8 mouse cellular contexts compared by ENCODE assay signal in genomic region chr6:57691467-57692261, GRCm38 (mm10). TPM values are rescaled to one million over a fixed set of nuclear protein-coding genes. Genes with fewer than 3 reads are reported as not detected.
DNase-seq lines count a peak whose midpoint lies in the region; ATAC-seq and TF ChIP-seq lines count a peak whose summit lies in the region.

Gene Pyurf, minus strand, starts transcription at chr6:57692078.

- peak within 1 kb of the TSS; percentile 87 for H3K9ac ChIP-seq in heart, embryonic 11.5 days (ENCODE audit: low read depth, low read length)
- H3K9ac ChIP-seq in kidney, embryonic 16.5 days (replicated peaks; ENCODE audit: low read length), result peak within 1 kb of the TSS; percentile 91
- H3K9ac ChIP-seq in liver, adult 2 months (ENCODE audit: low read depth, low read length), result peak within 1 kb of the TSS; percentile 90

- H3K4me3 ChIP-seq in erythroblast, embryonic 14.5 days (replicated peaks), result peak within 1 kb of the TSS; percentile 94
- H3K4me3 ChIP-seq in heart, embryonic 11.5 days (ENCODE audit: low read depth, low read length), result peak within 1 kb of the TSS; percentile 78
- H3K4me3 ChIP-seq in kidney, embryonic 16.5 days (ENCODE audit: low read length), result peak within 1 kb of the TSS; percentile 83
- H3K4me3 ChIP-seq in liver, adult 2 months (ENCODE audit: insufficient read depth, low read depth, low read length), result peak within 1 kb of the TSS; percentile 93
- peak within 1 kb of the TSS; percentile 59 for H3K4me3 ChIP-seq in myocyte

- peaks cover 29% of the 10 kb centered on the region for H3K4me1 ChIP-seq in erythroblast, embryonic 14.5 days (ENCODE audit: control insufficient read depth)
- H3K4me1 ChIP-seq in heart, embryonic 11.5 days (ENCODE audit: control insufficient read depth, insufficient read depth, low read length), result peaks cover 6% of the 10 kb centered on the region; the same call in 1 of the 2 replicates
- peaks cover 12% of the 10 kb centered on the region for H3K4me1 ChIP-seq in kidney, embryonic 16.5 days (ENCODE audit: insufficient read depth, low read length)
- H3K4me1 ChIP-seq in liver, adult 2 months (ENCODE audit: control insufficient read depth, insufficient read depth, low read length), result 0 out of 2 replicates have a peak, but pooled peaks cover 2% of the 10 kb centered on the region

- WGBS in heart, embryonic 11.5 days (ENCODE audit: insufficient replicate concordance), result under 1% methylated on average over 52 of the region's 52 CpGs
- WGBS in kidney, embryonic 16.5 days, result 0% methylated on average over 52 of the region's 52 CpGs
- WGBS in liver, adult 2 months, result under 1% methylated on average over 52 of the region's 52 CpGs

- peaks cover 2% of the 10 kb centered on the region; the same call in 1 of the 2 replicates for H3K27me3 ChIP-seq in erythroblast, embryonic 14.5 days (ENCODE audit: control insufficient read depth)
- H3K27me3 ChIP-seq in heart, embryonic 11.5 days (ENCODE audit: control insufficient read depth, insufficient read depth, low read length), result no peaks in the 10 kb centered on the region
- no peaks in the 10 kb centered on the region for H3K27me3 ChIP-seq in kidney, embryonic 16.5 days (ENCODE audit: insufficient read depth, low read length)
- no peaks in the 10 kb centered on the region for H3K27me3 ChIP-seq in liver, adult 2 months (ENCODE audit: control insufficient read depth, insufficient read depth, low read length)
- no peaks in the 10 kb centered on the region for H3K27me3 ChIP-seq in myocyte (ENCODE audit: control insufficient read depth, insufficient read depth, insufficient read length)
- H3K27me3 ChIP-seq in splenic B cell, adult 2 months (ENCODE audit: control insufficient read depth, insufficient read depth, low read length, poor library complexity, severe bottlenecking), result no peaks in the 10 kb centered on the region

- peak within 1 kb of the TSS; percentile 95 for H3K27ac ChIP-seq in heart, embryonic 11.5 days (ENCODE audit: low read depth, low read length)
- H3K27ac ChIP-seq in kidney, embryonic 16.5 days (ENCODE audit: low read length), result peak within 1 kb of the TSS; percentile 99
- H3K27ac ChIP-seq in liver, adult 2 months (replicated peaks; ENCODE audit: insufficient read depth, low read depth, low read length), result peak within 1 kb of the TSS; percentile 97

- peak; percentile 99 for ATAC-seq in heart, embryonic 11.5 days (replicated peaks; ENCODE audit: insufficient number of reproducible peaks, low FRiP score, low TSS enrichment)
- peak; percentile 99 for ATAC-seq in kidney, embryonic 16.5 days (ENCODE audit: low FRiP score, low TSS enrichment)

- H3K79me2 ChIP-seq in liver, adult 2 months (ENCODE audit: control insufficient read depth, insufficient read depth, low read length), result no peaks in the 10 kb centered on the region
- peaks cover 10% of the 10 kb centered on the region for H3K79me2 ChIP-seq in myocyte (ENCODE audit: control insufficient read depth, insufficient read depth)

- TF ChIP-seq CTCF in liver, adult 2 months (IDR thresholded peaks at IDR 0.05; ENCODE audit: low read depth, low read length), result no peak

- peak; percentile 89 to 91 for DNase-seq in B cell, adult 2 months
- DNase-seq in brain, adult 2 months (ENCODE audit: low read depth, low spot score), result peak; percentile 93
- peak; percentile 95 for DNase-seq in liver, adult 2 months (ENCODE audit: extremely low read depth, low read depth, low spot score)
- DNase-seq in splenic B cell, adult 2 months (ENCODE audit: low read depth, low spot score), result peak; percentile 85

- H3ac ChIP-seq in myocyte (ENCODE audit: control insufficient read depth, insufficient read length), result peak within 1 kb of the TSS; percentile 8

- no peaks in the 10 kb centered on the region for H3K9me3 ChIP-seq in erythroblast, embryonic 14.5 days (ENCODE audit: control insufficient read depth, low read length)
- no peaks in the 10 kb centered on the region for H3K9me3 ChIP-seq in heart, embryonic 11.5 days (replicated peaks; ENCODE audit: control insufficient read depth, low read length)
- peaks cover 7% of the 10 kb centered on the region for H3K9me3 ChIP-seq in kidney, embryonic 16.5 days (ENCODE audit: low read length)

- H3K4me2 ChIP-seq in heart, embryonic 11.5 days, result peak within 1 kb of the TSS; percentile 76
- H3K4me2 ChIP-seq in kidney, embryonic 16.5 days (replicated peaks; ENCODE audit: low read depth, low read length), result peak within 1 kb of the TSS; percentile 81
- H3K4me2 ChIP-seq in myocyte (ENCODE audit: low read depth), result peak within 1 kb of the TSS; percentile 85

- H3K36me3 ChIP-seq in erythroblast, embryonic 14.5 days (ENCODE audit: control insufficient read depth), result peaks cover 30% of the 10 kb centered on the region
- peaks cover 15% of the 10 kb centered on the region for H3K36me3 ChIP-seq in heart, embryonic 11.5 days (ENCODE audit: control insufficient read depth, insufficient read depth, low read length)
- peaks cover 23% of the 10 kb centered on the region for H3K36me3 ChIP-seq in kidney, embryonic 16.5 days (ENCODE audit: insufficient read depth, low read length)
- peaks cover 20% of the 10 kb centered on the region; the same call in 1 of the 2 replicates for H3K36me3 ChIP-seq in liver, adult 2 months (ENCODE audit: control insufficient read depth, insufficient read depth, low read length)
- no peaks in the 10 kb centered on the region for H3K36me3 ChIP-seq in myocyte (ENCODE audit: control insufficient read depth, insufficient read depth)
- H3K36me3 ChIP-seq in splenic B cell, adult 2 months (ENCODE audit: control insufficient read depth, insufficient read depth, low read length, poor library complexity, severe bottlenecking), result no peaks in the 10 kb centered on the region; the same call in 1 of the 2 replicates

- peak; percentile 68 for TF ChIP-seq POLR2A in liver, adult 2 months (IDR thresholded peaks at IDR 0.05; ENCODE audit: extremely low read depth, insufficient read depth, low read length)
- TF ChIP-seq POLR2A in myocyte (IDR thresholded peaks at IDR 0.05; ENCODE audit: insufficient read length, low read depth), result peak; percentile 89

TF ChIP-seq in myocyte, 11 proteins besides CTCF, POLR2A, EP300 and RAD21:
- TF ChIP-seq SRF (IDR thresholded peaks at IDR 0.05; ENCODE audit: control insufficient read depth, insufficient read length, low read depth), result no peak
- TF ChIP-seq MYOD1 (IDR thresholded peaks at IDR 0.05; ENCODE audit: control insufficient read depth in 1 of 3, insufficient read length in 2 of 3, low read depth in 2 of 3), result no peak
- no peak for TF ChIP-seq MYOG (IDR thresholded peaks at IDR 0.05; ENCODE audit: control insufficient read depth in 1 of 3, insufficient read depth in 1 of 3, insufficient read length in 2 of 3, low read depth in 2 of 3)
- no peak for TF ChIP-seq REST (IDR thresholded peaks at IDR 0.05; ENCODE audit: insufficient read depth, insufficient read length)
- peak; percentile 90 for TF ChIP-seq POLR2AphosphoS2 (IDR thresholded peaks at IDR 0.05; ENCODE audit: insufficient read length, low read depth)
- TF ChIP-seq MAX (IDR thresholded peaks at IDR 0.05; ENCODE audit: low read depth), result no peak
- peak; percentile 83 for TF ChIP-seq USF1 (IDR thresholded peaks at IDR 0.05; ENCODE audit: low read depth)

RNA-seq across cellular contexts. Expression of gene Pyurf, which starts in this region (rescaled TPM):
- polyA plus RNA-seq in erythroblast, embryonic 14.5 days (2012), result 1.0 and 1.7 TPM in 2 replicates
- 27.3 and 29.8 TPM in 2 replicates for polyA plus RNA-seq in heart, embryonic 11.5 days (2014; fragmentation: Nextera tagmentation; extraction: Ambion mirVana)
- 25.3 and 26.4 TPM in 2 replicates for polyA plus RNA-seq in kidney, embryonic 16.5 days (2015; fragmentation: Nextera tagmentation; extraction: Ambion mirVana)
- 20.3 and 20.9 TPM in 2 replicates for total RNA-seq in liver, adult 2 months (2014; rRNA removed)
- polyA plus RNA-seq in liver, adult 2 months (2012; rRNA removed), result 16.1 and 20.5 TPM in 2 replicates
- 10.1 TPM for polyA plus RNA-seq in myocyte (2012; fragmentation: generic; extraction: Trizol)

Comparison
In these comparisons a context has a peak if more than half of its experiments do, and no peak if none do; other contexts are left out.
1. Peak in every context shown above with its lines: DNase-seq, ATAC-seq, H3K4me3 ChIP-seq and H3K27ac ChIP-seq.